17 mouse cellular contexts compared by ENCODE assay signal in genomic region chr1:189970381-189970780, GRCm38 (mm10).
"Had no signal": no experiment of that assay in that cellular context is flagged by ENCODE, and none has a peak within 500 bp of the region (broad histone marks: within the 10 kb centered on the region; RNA-seq: fewer than 3 reads in every experiment).

No protein-coding gene starts in this region.

- DNase-seq: kidney, adult 2 months; kidney, postnatal 36 days; layer of hippocampus, postnatal 36 days; liver, embryonic 13.5 days; lung, adult 2 months; lung, postnatal 14 days; lung, postnatal 4 days; thymus, adult 2 months; thymus, postnatal 14 days; thymus, postnatal 4 days had no signal

- H3K4me3 ChIP-seq: left cerebral cortex, adult 2 months; liver, embryonic 13.5 days; midbrain, embryonic 12.5 days; midbrain, embryonic 15.5 days; myocyte; neural tube, embryonic 13.5 days had no signal

- H3K36me3 ChIP-seq: liver, embryonic 13.5 days; midbrain, embryonic 12.5 days; midbrain, embryonic 15.5 days; neural tube, embryonic 13.5 days had no signal

- H3K4me1 ChIP-seq: liver, embryonic 13.5 days had no signal

- H3K4me2 ChIP-seq: liver, embryonic 13.5 days; midbrain, embryonic 12.5 days; midbrain, embryonic 15.5 days; neural tube, embryonic 13.5 days had no signal

- H3K9me3 ChIP-seq: liver, embryonic 13.5 days; midbrain, embryonic 12.5 days; midbrain, embryonic 15.5 days; neural tube, embryonic 13.5 days had no signal

- H3K9ac ChIP-seq: liver, embryonic 13.5 days; midbrain, embryonic 12.5 days; midbrain, embryonic 15.5 days; neural tube, embryonic 13.5 days had no signal

- H3K27ac ChIP-seq: left cerebral cortex, adult 2 months; liver, embryonic 13.5 days; midbrain, embryonic 12.5 days; midbrain, embryonic 15.5 days; neural tube, embryonic 13.5 days; stomach, postnatal 0 days had no signal

- ATAC-seq: intestine, embryonic 16.5 days; midbrain, embryonic 15.5 days had no signal

- H3K27me3 ChIP-seq: midbrain, embryonic 15.5 days; neural tube, embryonic 13.5 days had no signal
